Mouse (Mus musculus) mature B cell (primary cell): ENCODE data around the gene Ccdc18.
"Not testable (repeated sequence)": the region's sequence is repeated elsewhere in the genome, so short reads cannot be mapped to it uniquely, and the experiment has no call there.

Experiments
- in situ Hi-C: fragments of 300-500 bp; cut with MboI; formaldehyde crosslinking; loops from 2 replicates; pipeline ENCODE4 v1.14.3; 2019

Gene Ccdc18

DNA sequence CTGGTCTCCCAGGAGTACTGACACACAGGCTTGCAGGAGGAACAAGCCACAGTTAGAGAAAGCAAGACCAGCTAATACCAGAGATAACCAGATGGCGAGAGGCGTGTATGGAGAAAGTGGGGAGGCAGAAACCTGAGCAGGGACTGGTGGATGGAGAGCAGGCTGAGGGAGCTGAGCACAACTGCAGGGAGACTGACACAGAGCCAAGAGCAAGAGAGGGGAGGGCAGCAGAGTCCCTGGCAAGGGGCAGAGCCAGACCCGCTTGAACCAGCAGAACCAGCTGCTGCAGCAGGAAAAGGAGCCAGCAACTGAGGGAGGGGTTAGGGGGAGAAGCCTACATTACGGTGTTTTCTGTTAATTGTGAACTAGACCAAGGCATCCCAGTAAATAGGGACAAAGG is 130.0 kb downstream of the Ccdc18 start:
- in situ Hi-C loops: no loop called here

DNA sequence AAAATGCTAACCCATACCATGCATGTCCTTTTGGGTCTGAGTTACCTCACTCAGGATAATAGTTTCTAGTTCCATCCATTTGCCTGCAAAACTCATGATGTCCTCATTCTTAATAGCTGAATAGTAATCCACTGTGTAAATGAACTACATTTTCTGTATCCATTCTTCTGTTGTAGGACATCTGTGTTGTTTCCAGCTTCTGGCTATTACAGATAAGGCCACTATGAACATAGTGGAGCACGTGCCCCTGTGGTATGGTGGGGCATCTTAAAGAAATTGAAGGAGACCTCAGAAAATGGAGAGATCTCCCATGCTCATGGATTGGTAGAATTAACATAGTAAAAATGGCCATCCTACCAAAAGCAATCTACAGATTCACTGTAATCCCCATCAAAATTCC is 131.1 kb downstream of the Ccdc18 start:
- in situ Hi-C loops: not testable (repeated sequence)

- in situ Hi-C loops: no loop called here
Measured at GRCm38 (mm10) chr5:108266990-108267389, 134.3 kb downstream of the Ccdc18 start.

DNA sequence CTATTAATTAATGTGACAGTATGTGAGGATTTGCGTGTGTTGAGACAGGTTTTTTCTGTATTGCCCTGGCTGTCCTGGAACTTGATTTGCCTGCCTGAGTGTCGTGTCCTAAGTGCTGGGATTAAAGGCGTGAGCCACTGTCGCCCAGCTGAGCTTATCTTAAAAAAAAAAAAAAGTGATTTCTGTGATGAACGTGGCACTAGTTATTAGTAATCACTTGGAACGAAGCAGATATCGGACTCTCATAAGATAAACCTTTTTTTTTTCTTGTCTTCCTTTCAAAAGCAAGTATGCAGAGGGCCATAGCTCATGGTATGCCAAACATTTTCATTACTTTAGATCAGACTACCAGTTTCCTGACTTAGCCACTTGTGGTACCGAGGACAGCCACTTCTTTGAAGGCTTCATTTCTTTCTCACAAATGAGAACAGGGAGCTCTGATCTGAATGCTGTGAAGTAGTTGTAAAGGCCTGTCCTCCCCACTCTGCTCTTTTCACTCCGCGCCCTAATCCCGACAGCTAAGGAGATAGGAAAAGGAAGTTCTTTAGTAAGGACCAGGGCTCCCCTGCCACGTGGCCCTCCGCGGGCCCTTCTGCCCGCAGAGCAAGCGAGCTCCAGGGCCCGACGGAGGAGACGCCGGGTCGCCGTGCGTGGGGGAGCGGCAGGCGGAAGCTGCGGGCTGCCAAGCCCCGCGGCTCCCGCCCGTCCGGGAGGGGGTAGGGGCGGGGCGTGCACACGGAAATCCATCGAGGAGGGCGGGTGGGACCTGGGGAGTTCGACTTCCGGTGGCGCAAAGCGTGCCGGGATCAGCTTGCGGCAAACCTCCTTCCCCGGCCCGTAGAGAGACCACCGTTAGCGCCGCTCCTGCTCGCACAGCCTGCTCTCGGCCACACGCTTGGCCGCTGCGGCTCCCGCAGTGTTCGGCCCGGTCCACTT is 135.7 kb downstream of the Ccdc18 start, which contains the start of gene Dr1:
TSS of gene Dr1 (plus strand) at position 771 of the 936 bp plus-strand sequence.
- in situ Hi-C loops: no loop called here

DNA sequence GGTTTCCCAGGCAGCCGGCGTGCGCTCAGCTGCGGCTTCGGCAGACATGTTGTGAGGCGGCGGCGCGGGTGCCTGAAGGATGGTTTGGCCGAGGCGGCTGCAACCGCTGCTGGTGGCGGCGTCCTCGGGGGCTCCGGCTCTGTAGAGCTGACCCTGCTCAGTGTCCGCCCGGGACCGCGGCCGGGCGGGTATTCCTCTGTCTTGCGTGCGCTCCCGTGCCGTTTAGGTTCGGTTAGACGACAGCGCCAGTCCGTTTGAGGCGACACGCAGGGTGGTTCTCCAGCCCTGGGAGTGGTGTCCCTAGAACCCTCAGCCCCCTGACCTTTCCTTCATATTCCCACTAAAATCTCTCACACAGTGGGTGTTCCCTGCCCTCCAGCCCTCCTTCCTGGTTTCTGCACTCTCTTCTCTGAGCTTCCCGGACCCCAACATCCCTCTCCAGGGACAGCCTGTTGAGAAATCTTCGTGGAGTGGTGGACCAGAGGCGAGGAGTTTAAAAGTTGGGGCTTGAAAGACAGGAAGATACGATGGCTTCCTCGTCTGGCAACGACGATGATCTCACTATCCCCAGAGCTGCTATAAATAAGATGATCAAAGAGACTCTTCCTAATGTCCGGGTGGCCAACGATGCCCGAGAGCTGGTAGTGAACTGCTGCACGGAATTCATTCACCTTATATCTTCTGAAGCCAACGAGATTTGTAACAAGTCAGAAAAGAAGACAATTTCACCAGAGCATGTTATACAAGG is 136.6 kb downstream of the Ccdc18 start:
- in situ Hi-C loops: no loop called here

DNA sequence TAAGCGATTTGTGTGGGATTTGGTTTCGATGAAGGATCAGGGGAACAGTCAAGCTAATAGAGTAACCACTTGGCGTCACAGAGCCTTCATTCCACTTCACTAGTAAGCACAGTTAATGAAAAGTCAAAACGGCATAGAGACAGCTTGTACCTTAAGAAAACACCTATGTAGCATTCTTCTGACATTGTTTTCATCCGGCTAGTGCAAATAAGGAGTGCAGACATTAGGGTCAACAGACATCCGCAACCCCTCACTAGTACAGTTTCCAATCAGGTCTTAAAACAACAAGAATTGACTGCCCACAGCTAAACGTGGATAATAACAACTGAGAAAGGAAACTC is 137.1 kb downstream of the Ccdc18 start:
- in situ Hi-C loops: no loop called here

GRCm38 (mm10) chr5:108270415-108270814 is 137.7 kb downstream of the Ccdc18 start:
- in situ Hi-C loops: no loop called here

GRCm38 (mm10) chr5:108271345-108271744 is 138.7 kb downstream of the Ccdc18 start:
- in situ Hi-C loops: not testable (repeated sequence)
